Mouse (Mus musculus) T-helper 1 cell (primary cell): ENCODE data around the gene Rngtt.
"Not testable (repeated sequence)": the region's sequence is repeated elsewhere in the genome, so short reads cannot be mapped to it uniquely, and the experiment has no call there.

ENCODE experiments used
- in situ Hi-C: fragments of 300-600 bp; cut with MboI, MseI; formaldehyde crosslinking; loops from one replicate; pipeline ENCODE4 v1.15.1; 2025; ENCODE audit warnings: high pct_unique_total_duplicates

Gene Rngtt

DNA sequence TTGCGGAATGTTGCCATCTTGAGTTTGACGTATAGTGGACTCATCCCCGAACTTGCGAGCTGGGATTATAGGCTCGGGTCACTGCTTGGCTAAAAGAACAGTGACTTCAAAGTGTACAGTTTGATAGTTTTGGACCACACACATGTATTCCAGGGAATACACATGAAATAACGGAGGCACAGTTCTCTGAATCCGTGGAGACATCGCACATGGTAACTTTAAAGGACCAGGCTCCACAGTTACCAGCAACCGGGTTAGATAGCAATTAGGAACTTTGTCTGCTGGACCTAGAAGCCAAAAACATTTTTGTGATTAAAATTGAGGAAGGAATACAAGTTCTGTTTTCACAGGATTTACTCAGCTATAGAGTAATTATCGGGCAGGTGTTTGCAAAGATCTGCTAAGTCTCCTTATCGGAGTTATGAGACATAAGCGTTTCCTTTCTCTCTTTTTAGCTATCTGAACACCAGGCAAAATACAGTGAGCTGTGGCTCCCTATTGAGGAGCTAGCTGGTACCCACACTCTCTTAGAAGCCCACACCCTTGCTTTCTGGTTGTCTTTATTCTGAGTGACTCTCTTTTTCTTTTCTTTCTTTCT, 828 bp downstream of the Rngtt start:
- in situ Hi-C loops, result no loop called here

DNA sequence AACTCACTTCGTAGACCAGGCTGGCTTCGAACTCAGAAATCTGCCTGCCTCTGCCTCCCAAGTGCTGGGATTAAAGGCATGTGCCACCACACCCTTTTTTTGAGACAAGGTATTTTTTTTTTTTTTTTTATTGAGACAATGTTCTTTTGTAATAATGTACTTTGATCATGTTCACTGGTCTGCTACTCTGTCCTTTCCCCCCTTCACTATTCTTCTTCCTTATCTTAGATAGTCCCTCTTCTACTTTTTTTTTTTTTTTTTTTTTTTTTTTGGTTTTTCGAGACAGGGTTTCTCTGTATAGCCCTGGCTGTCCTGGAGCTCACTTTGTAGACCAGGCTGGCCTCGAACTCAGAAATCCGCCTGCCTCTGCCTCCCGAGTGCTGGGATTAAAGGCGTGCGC, 4.0 kb downstream of the Rngtt start:
- in situ Hi-C loops, result not testable (repeated sequence)

GRCm38 (mm10) chr4:33315840-33316239, 5.7 kb downstream of the Rngtt start:
- in situ Hi-C loops, result no loop called here

DNA sequence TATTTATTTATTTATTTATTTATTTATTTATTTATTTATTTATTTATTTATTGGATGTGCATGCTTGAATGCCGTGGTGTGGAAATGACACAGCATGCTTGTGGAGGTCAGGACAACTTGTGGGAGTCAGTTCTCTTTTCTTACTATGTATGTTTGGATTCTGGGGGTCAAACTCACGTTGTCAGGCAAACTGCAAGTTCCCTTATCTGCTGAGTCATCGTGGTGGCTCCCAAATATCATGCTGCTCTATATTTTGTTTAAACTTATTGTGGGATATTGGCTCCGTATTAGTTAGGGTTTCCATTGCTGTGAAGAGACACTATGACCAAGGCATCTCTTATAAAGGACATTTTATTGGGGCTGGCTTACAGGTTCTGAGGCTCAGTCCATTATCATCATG, 21.0 kb downstream of the Rngtt start:
- in situ Hi-C loops, result no loop called here

DNA sequence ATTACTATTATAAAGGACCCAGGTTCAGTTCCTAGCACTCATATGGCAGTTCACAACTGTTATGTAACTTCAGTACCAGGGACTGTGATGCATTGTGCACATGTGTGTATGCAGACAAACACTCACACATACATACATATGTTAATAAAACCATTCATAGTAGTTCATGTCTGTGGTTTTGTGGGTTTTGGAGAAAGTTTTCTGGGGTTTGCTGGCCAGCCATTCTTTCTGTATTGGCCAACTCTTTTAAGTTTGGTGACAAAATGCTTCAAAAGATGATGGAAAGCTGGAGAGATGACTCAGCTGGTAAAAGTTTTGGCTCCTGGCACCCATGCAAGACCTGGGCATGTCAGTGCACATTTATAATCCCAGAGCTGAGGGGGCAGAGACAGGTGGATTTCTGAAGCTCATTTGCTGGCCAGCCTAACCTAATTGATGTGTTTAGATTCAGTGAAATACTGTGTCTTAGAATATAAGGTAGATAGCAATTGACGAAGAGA, 22.9 kb downstream of the Rngtt start:
- in situ Hi-C loops, result no loop called here

GRCm38 (mm10) chr4:33337999-33338398, 27.9 kb downstream of the Rngtt start:
- in situ Hi-C loops, result no loop called here

- in situ Hi-C loops, result no loop called here
Observed at GRCm38 (mm10) chr4:33342877-33343731, 33.0 kb downstream of the Rngtt start.

GRCm38 (mm10) chr4:33343732-33344057, 33.6 kb downstream of the Rngtt start:
- in situ Hi-C loops, result no loop called here

GRCm38 (mm10) chr4:33363451-33363850, 53.3 kb downstream of the Rngtt start:
- in situ Hi-C loops, result no loop called here

DNA sequence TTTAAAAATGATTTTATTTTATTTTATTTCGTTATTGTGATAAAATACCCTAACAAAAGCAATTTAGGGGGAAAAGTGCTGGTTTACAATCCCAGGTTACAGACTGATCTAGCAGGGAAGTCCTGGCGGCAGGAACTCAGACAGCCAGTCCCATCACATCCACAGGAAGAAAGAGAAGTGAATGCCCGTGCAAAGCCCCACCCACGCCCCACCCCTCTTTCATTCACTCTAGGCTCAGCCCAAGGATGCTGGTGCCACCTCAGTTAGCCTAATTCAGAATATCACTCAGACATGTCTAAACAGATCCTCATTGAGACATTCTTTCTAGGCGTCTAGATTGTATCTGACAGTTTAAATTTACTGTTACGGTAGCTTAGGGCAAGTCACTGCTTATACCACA, 64.8 kb downstream of the Rngtt start:
- in situ Hi-C loops, result loop anchor here (25.0 kb wide), 1 partner anchor 1187 kb away; the partner anchor contains the start of gene Akirin2

- in situ Hi-C loops, result loop anchor here (25.0 kb wide), 1 partner anchor 1185 kb away; the partner anchor contains the start of gene Akirin2
Observed at GRCm38 (mm10) chr4:33377642-33378041, 67.5 kb downstream of the Rngtt start.

- in situ Hi-C loops, result loop anchor here (25.0 kb wide), 1 partner anchor 1183 kb away; the partner anchor contains the start of gene Akirin2
Observed at GRCm38 (mm10) chr4:33378894-33379293, 68.8 kb downstream of the Rngtt start.

- in situ Hi-C loops, result loop anchor here (25.0 kb wide), 1 partner anchor 1173 kb away; the partner anchor contains the start of gene Akirin2
Observed at GRCm38 (mm10) chr4:33388899-33389298, 78.8 kb downstream of the Rngtt start.

- in situ Hi-C loops, result loop anchor here (25.0 kb wide), 1 partner anchor 1172 kb away; the partner anchor contains the start of gene Akirin2
Observed at GRCm38 (mm10) chr4:33390660-33391059, 80.5 kb downstream of the Rngtt start.

DNA sequence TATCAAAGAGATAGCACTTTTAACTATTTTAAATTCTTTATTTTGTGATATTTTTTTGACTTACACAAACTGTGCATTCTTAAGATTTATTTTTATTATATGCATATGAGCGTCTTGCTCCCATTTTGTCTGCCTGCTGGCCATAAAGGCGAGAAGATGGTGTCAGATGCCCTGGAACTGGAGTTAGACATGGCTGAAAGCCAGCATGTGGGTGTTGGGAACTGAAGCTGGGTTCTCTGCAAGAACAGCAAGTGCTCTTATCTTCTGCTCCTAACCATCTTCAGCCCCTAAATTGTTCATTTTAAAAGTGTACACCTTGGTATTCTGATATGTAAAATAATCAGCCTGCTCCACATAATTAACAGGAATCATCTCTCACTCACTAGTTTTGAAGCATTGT, 83.3 kb downstream of the Rngtt start:
- in situ Hi-C loops, result loop anchor here (25.0 kb wide), 1 partner anchor 1169 kb away; the partner anchor contains the start of gene Akirin2

DNA sequence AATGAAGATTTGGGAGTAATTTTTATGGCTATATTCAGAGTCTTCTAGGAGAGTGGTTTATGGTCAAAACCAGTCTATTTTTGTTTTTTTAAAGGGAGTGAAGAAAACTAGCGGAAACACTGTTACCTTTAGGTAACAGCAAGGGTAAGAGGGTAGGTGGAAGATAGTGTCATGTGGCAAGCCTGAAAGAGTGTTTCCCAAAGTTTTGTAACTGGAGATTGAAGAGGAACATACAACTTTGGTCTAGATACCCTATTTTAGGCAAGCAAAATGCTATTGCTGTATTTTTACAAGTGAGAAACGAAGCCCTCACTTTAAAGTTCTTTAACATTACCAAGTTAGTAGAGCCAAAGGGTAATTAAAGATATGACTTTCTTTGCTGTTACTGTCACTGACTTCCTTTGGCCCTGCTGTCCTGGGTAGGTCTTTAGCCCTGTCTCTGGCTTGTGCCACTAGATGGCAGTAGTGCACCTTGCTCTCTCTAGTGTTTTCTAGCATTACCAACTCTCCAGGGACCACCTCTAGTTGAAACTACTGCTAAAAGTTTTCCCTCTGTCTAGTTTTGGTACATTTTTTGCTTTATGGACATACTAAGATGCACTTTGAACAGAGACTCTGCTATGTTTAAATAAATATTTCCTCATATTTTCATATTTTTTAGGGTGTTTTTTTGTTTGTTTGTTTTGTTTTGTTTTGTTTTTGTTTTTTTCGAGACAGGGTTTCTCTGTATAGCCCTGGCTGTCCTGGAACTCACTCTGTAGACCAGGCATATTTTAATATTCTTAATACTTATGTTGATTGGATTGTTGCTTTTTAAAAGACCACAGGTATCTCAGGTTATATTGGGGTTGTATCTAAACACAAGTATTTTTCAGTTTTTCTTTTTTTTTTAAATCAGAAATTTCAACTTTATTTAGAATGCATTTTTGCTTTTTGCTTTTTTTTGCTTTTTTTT, 86.4 kb downstream of the Rngtt start:
- in situ Hi-C loops, result loop anchor here (5.0 to 25.0 kb wide), 2 partner anchors 836 to 1166 kb away; partner anchors contain the start of gene Akirin2

- in situ Hi-C loops, result loop anchor here (10.0 kb wide), 1 partner anchor 299 kb away; no protein-coding TSS in a partner anchor
Observed at GRCm38 (mm10) chr4:33405723-33406293, 95.7 kb downstream of the Rngtt start.

DNA sequence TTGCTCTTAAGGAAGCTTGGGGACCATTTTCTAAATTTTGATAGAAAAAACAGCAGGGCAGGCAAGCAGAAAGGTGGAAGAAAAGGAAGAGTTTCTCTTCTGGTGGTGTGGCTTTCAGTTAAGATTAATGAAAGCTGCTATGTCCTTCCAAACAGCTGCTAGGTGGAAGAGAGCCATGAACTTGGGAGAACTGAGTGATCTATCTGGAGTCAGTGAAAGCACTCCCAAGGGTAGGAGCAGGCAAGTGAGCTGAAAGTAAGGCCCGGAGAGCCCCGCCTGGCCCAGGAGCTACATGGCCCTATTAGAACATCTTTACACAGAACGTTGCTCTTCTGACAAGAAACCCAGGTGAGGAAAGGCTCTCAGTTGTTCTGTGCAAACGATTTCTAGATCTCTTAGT, 103.7 kb downstream of the Rngtt start:
- in situ Hi-C loops, result no loop called here

DNA sequence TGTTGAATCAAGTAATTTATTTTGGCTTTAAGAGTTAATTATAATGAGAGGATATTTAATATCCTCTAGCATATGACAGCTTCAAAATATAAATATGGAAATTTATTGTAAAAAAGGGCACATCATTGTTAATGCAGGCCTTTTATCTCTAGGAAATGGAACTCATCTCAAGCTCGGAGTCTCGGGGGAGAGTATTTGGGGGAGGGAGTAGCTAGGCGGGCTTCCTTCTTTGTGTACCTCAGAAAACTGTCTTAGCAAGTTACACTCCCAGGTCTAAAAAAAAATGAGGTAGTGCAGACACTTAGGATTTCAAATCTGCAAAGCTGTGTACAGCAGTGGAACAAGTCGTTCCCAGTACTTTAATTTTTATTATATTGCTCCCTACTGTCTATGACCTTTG, 104.7 kb downstream of the Rngtt start:
- in situ Hi-C loops, result no loop called here

GRCm38 (mm10) chr4:33417391-33417790, 107.3 kb downstream of the Rngtt start:
- in situ Hi-C loops, result no loop called here

DNA sequence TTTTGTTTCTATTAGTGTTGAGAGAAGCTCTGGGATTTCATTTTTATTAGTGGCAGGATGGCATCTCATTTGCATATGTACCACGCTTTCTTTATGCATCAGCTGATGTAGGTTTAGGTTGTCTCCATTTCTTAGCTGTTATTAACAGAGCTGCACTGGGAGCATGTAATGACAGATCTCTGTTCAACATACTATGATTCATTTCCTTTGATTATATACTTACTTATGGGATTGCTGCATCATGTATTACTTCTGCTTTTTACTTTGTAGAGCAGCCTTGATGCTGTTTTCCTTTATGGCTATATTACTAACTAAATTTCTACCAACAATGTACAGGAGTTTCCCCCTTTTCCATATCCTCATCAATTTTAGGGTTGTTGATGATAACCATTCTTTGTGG, 109.5 kb downstream of the Rngtt start:
- in situ Hi-C loops, result no loop called here
